Mouse (Mus musculus): ENCODE data around the gene Pygm.

- TF ChIP-seq POLR2A (IDR thresholded peaks at IDR 0.05; ENCODE audit: insufficient read depth, low read depth, low read length) (no peak), CTCF (IDR thresholded peaks at IDR 0.05; ENCODE audit: insufficient read depth, low read depth, low read length) (no peak)
These were observed 41.4 kb downstream of the Pygm start for GRCm38 (mm10) chr19:6425595-6425994.

Data from olfactory bulb, adult 2 months (tissue).